Mouse (Mus musculus) ovary, adult 18-20 months (tissue): ENCODE measurements around the gene Dscaml1.

ENCODE experiments used
- DNase-seq: peaks from one replicate; pipeline ENCODE4 v3.0.0; 2022; ENCODE audit warnings: low spot score, mixed read lengths

Gene Dscaml1

GRCm38 (mm10) chr9:45426456-45426855, at the start of gene Dscaml1:
Gene Dscaml1 (plus strand): TSS chr9:45426628.
- DNase-seq: no peak

- no peak for DNase-seq
Observed at GRCm38 (mm10) chr9:45376883-45377282, 49.5 kb upstream of the Dscaml1 start.

GRCm38 (mm10) chr9:45380411-45381251, 45.8 kb upstream of the Dscaml1 start:
- peak; percentile 23 for DNase-seq

GRCm38 (mm10) chr9:45382336-45382735, 44.1 kb upstream of the Dscaml1 start:
- DNase-seq: no peak

- no peak for DNase-seq
Observed at GRCm38 (mm10) chr9:45382834-45383233, 43.6 kb upstream of the Dscaml1 start.

GRCm38 (mm10) chr9:45383883-45384282, 42.5 kb upstream of the Dscaml1 start:
- no peak for DNase-seq

GRCm38 (mm10) chr9:45386698-45387097, 39.7 kb upstream of the Dscaml1 start:
- no peak for DNase-seq

- DNase-seq: peak; percentile 59
Observed at GRCm38 (mm10) chr9:45388385-45388994, 37.9 kb upstream of the Dscaml1 start.

GRCm38 (mm10) chr9:45389596-45389995, 36.8 kb upstream of the Dscaml1 start:
- DNase-seq: no peak

- DNase-seq: no peak
Observed at GRCm38 (mm10) chr9:45391299-45391698, 35.1 kb upstream of the Dscaml1 start.

GRCm38 (mm10) chr9:45395218-45395617, 31.2 kb upstream of the Dscaml1 start:
- no peak for DNase-seq

GRCm38 (mm10) chr9:45395796-45396195, 30.6 kb upstream of the Dscaml1 start:
- no peak for DNase-seq

- no peak for DNase-seq
Observed at GRCm38 (mm10) chr9:45398336-45398735, 28.1 kb upstream of the Dscaml1 start.

GRCm38 (mm10) chr9:45399434-45399833, 27.0 kb upstream of the Dscaml1 start, which contains the start of gene Fxyd2:
Gene Fxyd2 (plus strand): TSS chr9:45399669.
- DNase-seq: no peak

GRCm38 (mm10) chr9:45401851-45402250, 24.6 kb upstream of the Dscaml1 start:
- DNase-seq: no peak

GRCm38 (mm10) chr9:45402957-45403356, 23.5 kb upstream of the Dscaml1 start:
- DNase-seq: no peak

- DNase-seq: no peak
Observed at GRCm38 (mm10) chr9:45405694-45406093, 20.7 kb upstream of the Dscaml1 start.

- DNase-seq: no peak
Observed at GRCm38 (mm10) chr9:45406808-45407207, 19.6 kb upstream of the Dscaml1 start.

GRCm38 (mm10) chr9:45407706-45408675, 18.4 kb upstream of the Dscaml1 start:
- peak; percentile 44 for DNase-seq

- no peak for DNase-seq
Observed at GRCm38 (mm10) chr9:45410193-45410592, 16.2 kb upstream of the Dscaml1 start.

- DNase-seq: no peak
Observed at GRCm38 (mm10) chr9:45410614-45411013, 15.8 kb upstream of the Dscaml1 start.

- no peak for DNase-seq
Observed at GRCm38 (mm10) chr9:45411111-45411510, 15.3 kb upstream of the Dscaml1 start.
